Mouse (Mus musculus) embryonic fibroblast, embryonic 13.5 days (primary cell): Measurements from ENCODE around the gene Tcp10c.
"Not testable (repeated sequence)": the region's sequence is repeated elsewhere in the genome, so short reads cannot be mapped to it uniquely, and the experiment has no call there.

Experiments
- CTCF ChIP-seq: IDR thresholded peaks from 2 replicates; pipeline ENCODE4 v1.5.1; 2011; ENCODE audit warnings: mild to moderate bottlenecking, control low read depth, low read length, moderate library complexity, borderline replicate concordance; ENCODE audit not compliant: insufficient read depth
- POLR2A ChIP-seq: IDR thresholded peaks from 2 replicates; pipeline ENCODE4 v1.6.1; 2011; ENCODE audit warnings: low read depth, mild to moderate bottlenecking, control low read depth, low read length, moderate library complexity

DNA sequence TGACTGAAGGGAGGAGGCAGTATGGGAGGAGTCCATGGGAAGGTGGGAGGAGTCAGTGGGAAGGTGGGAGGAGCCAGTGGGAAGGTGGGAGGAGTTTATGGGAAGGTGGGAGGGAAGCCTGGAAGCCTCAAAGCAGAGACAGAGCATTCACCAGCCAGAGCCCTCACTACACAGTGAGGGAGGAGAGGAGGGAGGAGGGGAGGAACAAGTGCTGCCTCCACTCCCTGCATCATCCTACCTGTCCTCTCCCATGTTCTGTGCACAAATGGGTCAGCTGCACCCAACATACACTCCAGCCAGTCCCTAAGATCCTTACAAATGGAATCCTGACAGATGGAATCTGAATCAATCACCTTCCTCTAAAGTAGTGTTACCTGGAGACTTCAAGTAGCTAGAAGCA lies 47.7 kb downstream of the Tcp10c start:
- TF ChIP-seq POLR2A, CTCF: not testable (repeated sequence)
